Mouse (Mus musculus) liver (tissue): ENCODE results near the gene Dnase1l2.
"Not testable (repeated sequence)": the region's sequence is repeated elsewhere in the genome, so short reads cannot be mapped to it uniquely, and the experiment has no call there.

Source experiments
- DNase-seq: peaks from one replicate; pipeline ENCODE4 v3.0.0-alpha.2; 2020; ENCODE audit warnings: mixed read lengths

Gene Dnase1l2

DNA sequence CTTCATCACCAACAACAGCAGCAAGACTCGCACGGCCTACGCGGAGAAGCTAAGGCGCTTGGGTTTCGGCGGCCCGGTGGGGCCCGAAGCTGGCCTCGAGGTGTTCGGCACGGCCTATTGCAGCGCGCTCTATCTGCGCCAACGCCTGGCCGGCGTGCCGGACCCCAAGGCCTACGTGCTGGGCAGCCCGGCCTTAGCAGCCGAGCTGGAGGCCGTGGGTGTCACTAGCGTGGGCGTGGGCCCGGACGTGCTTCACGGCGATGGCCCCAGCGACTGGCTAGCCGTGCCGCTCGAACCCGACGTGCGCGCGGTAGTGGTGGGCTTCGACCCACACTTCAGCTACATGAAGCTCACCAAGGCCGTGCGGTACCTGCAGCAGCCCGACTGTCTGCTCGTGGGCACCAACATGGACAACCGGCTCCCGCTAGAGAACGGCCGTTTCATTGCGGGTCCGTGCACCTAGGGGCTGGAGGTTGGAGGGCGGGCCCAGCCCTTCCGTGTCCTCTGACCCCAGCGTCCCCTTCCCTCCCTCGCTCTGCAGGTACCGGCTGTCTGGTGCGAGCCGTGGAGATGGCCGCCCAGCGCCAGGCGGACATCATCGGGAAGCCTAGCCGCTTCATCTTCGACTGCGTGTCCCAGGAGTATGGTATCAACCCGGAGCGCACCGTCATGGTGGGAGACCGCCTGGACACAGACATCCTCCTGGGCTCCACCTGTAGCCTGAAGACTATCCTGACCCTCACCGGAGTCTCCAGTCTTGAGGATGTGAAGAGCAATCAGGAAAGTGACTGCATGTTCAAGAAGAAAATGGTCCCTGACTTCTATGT lies 28.0 kb upstream of the Dnase1l2 start:
- peak; percentile 56 for DNase-seq

DNA sequence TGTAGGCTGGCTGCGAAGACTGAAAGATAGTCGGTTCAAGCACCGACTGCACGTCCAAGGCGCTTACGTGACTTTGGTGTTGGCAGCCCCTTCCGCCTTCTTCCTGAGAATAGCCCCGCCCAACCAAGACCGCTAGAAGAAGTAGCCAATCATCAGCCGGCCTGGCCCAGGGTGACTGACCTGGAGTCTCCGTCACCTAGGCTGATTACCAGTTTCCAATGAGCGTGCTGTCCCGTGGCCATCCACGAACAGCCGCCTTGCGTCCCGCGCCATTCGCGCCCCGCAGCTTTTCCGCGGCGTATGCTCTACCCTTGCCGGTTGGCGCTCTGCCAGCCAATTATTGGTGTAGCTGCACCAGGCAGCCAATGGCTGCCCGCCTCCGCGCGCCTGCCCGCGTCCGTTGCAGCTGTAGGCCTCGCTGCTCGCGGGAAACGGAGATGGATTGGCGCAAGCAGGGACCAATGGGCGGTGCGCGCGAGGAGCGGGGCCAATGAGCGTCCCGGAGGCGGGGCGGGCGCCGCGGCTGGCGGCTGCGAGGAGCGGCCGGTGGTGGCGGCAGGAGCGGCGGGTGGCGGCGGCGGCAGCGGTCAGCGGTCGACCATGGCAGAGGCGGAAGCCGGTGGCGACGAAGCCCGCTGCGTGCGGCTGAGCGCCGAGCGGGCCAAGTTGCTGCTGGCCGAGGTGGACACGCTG lies 27.2 kb upstream of the Dnase1l2 start, which contains the start of the genes E4f1 and Pgp:
E4f1 (minus strand) TSS at position 404 of the 693 bp plus-strand sequence.
Pgp (plus strand) TSS at position 483 of the 693 bp plus-strand sequence.
- DNase-seq: peak; percentile 99

DNA sequence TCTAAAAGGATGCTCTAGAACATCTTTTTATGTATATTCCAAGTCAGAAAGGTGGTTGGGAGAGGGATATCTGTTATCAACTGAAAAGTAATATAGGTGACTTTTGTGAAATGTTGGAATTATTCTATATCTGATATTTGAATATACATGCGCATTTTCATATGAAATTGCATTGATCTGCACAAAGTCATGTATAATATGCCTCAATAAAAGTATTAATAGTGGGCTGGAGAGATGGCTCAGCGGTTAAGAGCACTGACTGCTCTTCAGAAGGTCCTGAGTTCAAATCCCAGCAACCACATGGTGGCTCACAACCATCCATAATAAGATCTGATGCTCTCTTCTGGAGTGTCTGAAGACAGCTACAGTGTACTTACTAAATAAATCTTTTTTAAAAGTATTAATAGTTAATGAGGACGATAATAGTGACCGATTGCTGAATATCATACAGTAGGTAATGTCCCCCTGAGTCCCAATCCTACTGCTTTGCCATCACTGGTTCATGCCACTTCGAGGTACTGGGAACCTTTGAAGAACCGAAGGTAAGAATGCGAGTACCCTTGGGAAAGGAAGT lies 26.5 kb upstream of the Dnase1l2 start:
- DNase-seq: no peak

DNA sequence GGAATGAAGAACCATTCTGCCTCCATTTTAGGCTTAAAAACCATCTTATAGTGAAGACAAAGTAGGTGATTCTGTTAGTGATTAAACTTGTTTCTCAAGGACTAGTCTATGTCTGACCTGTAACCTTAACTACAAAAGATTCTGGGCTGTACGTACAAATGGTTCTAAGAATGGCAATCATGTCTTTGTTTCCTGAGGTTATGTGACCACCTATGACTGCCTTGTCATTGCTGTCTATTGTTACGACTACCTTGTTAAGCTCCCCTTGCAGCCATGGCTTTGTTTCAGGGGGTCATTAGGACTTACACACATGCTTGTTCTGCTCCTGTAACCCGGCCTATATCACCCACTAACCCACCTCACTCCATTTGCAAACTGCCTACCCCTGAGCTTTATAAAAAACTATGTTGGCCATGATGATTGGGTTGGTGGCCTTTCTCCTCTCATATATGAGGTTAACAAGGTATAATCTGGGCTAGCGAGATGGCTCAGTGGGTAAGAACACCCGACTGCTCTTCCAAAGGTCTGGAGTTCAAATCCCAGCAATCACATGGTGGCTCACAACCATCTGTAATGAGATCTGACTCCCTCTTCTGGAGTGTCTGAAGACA lies 25.8 kb upstream of the Dnase1l2 start:
- DNase-seq: no peak

DNA sequence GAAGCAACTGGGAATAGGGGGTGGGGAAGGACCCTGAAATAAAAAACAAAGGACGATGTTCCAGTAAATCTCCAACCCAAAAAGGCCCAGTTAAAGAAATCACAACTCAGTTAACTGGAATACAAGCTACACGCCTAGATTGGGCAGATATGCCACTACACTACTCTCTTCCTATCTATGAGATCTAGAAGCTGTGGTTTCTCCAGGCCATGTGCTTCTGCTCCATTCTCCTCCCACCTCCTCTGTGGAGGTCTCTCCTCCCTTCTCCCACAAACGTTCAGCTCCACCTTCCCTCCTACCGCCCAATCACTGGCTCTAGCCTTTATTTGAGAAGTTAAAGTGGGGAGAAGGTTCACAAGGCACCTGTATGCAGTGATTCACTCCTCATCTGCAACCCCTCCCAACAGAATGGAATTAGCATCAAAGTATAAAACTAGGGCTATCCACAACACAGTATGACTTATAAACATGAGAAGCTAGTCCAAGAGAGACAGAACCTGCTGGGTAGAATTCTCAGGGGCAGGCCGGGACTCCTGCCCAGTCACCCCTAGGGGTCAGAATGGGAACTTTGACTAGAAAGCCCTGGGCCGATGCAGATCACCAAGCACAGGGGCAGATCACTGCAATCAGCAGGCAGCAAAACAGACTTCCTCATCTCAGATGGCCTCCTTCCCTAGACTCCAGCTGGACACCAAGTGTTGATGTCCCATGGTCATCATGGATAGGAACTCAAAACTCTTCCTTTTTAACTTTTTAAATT lies 20.6 kb upstream of the Dnase1l2 start:
- DNase-seq: no peak

DNA sequence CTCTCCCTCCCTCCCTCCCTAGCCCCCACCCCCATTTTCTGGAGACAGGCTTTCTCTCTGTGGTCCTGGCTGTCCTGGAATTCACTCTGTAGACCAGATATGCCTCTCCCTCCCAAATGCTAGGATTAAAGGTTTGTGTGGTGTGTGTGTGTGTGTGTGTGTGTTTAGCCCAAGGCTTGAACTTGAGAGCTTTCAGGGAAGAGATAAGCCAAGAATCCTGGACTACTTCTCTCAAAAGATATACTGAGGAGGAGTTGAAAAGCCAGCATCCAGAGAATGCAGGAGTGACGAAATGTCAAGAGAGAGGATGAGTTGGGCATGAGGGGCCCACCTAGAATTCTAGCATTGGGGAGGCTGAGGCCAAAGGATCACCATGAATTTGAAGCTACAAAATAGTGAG lies 20.0 kb upstream of the Dnase1l2 start:
- no peak for DNase-seq

DNA sequence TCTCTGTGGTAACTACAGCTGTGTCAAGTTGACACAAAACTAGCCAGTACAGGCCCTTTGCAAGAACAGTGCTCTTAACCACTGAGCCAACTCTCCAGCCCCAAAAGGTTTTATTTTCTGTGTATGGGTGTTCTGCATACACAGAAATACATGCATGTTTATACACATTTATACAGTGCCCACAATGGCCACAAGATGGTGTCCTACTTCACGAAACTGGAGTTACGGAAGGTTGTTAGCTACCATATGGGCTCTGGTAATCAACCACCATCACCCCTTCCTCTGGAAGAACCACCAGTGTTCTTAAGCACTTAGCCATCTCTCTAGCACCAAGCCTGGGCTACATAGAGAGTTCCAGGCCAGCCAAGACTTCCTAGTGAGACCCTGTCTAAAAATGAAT lies 18.7 kb upstream of the Dnase1l2 start:
- peak; percentile 35 for DNase-seq

DNA sequence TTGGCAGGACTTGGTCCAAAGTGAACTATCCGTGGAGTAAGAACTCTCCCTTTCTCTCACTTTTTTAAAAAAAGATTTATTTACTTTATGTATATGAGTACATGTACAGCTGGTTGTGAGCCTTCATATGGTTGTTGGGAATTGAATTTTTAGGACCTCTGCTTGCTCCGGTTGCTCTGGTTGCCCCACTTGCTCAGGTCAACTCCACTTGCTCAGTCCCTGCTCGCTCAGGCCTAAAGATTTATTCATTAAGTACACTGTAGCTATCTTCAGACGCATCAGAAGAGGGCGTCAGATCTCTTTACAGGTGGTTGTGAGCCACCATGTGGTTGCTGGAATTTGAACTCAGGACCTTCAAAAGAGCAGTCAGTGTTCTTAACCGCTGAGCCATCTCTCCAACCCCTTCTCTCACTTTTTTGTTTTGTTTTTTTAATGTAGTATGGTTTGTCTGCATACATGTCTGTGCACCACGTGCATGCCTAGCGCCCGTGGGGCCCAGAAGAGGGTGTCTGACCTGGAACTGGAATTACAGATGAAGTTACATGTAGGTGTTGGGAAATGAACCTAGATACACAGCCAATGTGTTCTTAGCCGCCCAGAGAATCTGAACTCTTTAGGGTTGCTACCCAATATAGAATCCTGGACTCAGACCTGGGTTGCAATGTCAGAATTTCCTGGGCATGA lies 12.8 kb upstream of the Dnase1l2 start:
- DNase-seq: not testable (repeated sequence)

DNA sequence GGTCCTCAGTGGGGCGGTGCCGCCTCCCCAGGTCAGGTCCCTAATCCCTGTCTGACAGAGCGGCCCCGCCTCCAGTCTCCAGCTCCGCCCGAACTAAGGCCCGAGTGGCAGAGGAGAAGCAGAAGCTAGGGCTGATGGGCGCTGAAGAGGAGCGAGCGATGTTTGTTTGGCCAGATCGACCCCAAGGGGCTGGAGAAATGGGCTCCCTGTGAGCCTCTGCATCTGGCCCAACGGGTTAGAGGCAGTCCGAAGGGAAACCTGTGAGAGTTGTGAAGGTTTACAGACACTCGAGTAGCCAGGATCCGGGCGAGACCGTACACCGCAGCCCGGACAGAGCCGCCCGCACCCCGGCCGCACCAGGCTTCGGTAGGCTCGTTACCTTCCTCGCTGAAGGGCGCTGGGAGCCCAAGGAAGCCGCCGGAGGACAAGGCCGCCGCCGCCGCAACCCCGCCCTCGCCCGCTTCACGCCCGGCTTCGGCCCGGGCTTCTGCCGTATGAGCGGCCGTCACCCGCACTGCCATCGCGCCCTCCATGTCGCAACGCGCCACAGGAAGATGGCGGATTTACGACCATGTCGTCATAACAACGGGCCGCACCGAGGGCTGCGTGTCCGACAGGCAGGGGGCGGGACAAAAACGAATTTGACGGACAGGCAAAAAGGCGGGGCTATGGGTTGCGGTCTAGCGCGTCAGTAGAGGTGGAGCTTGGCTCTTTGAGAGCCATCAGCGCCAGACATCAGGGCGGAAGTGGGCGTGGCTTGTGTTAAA lies 12.0 kb upstream of the Dnase1l2 start:
- peak; percentile 100 for DNase-seq

DNA sequence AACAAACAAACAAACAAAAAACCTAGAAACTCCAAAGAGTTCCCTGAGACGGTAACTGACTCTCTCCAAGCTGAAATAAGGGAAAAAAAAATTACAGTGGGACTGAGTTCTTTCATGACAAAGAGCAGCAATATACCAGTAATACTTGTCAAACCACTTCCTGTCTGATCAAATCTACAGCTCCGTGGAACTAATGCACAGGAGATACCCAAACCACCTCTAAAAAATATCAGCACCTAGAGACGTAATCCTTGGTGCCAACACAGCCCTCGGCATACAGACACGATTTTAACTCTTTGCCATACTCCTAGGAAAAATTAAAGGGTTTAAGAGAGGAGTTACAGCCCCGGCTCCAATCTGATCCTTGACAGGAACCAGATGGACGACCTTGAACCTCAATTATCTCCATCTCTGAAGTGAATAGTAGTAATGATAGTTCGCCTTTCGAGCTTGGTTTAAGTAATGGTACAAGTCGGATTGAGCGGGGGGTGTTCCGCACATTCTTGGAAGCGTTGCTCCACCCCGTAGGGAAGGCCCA lies 11.4 kb upstream of the Dnase1l2 start:
- no peak for DNase-seq

DNA sequence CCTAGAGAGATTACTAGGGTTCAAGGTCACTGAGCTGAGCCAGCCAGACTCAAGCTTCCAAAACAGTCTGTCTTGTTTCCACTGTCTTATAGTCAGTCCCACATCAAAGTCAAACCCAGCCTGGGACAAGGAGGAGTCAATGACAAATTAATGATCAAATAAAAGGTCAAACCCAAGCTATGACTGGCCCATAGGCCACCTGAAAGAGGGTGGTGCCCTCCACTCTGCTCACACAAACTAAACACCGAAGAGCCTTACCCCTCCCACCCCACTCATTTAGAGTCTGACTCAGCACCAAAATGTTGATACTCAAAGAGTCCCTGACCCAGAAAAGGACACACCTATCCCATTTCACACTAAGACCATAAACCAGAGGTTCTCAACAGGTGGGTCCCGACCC lies 10.5 kb upstream of the Dnase1l2 start:
- peak; percentile 49 for DNase-seq

DNA sequence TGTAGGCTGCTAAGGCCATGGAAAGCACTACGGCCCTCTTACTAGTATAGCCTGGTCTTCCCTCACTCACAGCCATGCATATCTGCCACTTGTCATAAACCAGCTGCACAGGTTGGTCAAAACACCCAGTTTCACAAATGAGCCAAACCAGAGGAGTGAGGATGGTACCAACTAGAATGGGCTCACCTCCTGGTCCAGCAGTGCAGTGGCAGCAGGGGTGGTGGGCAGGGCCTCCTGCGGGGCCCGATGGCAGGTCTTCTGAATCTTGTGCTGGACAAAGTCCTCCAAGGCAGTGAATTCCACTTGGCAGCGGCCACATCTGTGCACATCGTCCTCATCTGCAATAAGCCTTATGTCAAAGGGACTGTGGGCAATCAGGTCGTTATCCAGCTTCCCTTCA lies 8.3 kb upstream of the Dnase1l2 start:
- no peak for DNase-seq

DNA sequence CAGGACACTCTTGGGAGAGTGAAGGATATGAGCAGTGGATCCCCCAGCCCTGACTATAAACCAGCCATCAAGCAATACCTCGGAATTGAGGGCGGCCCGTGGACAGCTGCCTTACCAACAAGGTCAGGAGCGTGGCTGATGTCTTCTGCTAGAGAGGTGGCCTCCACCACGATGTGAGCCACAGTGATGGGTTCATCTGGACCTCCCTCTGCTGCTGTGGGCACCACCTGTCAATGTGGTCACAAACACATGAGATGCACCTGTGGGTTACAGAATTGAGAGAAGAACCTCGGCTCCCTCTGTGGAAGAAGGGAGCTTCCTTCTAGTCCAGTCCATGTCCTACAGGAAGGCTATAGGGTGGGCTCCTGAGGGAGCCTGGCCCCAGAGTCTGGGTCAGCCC lies 6.6 kb upstream of the Dnase1l2 start:
- DNase-seq: no peak

DNA sequence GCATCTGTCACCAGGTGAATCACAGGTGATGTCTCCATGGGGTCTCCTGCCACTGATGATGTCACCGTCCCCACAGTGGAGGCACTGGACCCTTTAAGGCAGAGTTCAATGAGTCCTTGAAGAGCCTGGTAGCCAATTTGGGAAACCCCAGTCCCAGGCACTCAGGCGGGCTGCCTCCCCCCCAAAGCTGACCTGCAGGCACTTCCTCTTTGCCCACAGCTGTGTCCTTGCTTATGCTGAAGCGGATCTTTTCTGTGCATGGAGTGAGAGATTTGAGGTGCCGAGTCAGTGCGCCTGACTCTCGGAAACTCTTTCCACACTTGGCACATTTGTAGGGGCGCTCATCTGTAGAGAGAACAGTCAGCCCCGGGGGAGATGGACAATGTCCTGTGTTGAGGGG lies 3.7 kb upstream of the Dnase1l2 start:
- DNase-seq: no peak

DNA sequence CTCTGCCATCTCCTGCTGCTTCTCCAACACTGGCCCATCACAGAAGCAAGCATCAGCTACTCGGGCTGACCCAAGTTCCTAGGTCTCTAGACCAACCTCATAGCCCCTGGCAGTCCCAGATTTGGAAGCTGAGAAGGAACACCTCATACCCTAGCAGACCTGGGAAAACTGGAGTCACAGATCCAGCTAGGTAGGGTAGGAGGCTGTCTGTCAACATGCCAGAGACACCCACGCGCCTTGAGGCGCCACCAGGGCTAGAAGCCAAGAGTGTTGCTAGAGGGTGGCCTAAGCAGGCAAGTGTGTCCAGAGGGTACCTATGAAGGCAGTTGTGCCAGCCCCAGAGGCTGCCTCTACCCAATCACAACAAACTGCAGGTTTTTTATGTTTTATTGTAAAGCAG lies 504 bp upstream of the Dnase1l2 start:
- DNase-seq: no peak

DNA sequence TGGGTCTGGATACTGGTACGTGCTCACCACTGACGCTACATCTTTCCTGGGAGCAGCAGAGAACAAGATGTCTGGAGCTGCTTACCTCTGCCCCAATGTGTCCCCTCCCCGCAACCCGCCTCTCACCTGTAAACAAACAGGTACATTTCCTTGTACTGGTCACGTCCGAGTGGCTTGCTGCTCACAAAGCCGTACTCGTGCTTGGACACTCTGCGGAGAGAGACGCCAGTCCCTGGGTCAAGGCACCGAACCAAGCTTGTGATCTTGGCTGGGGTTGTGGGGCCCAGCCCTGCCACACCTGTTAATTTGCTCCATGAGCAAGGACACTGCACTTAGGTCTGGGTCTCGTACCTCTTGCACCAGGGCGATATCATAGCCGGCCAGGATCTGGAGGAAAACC lies 798 bp downstream of the Dnase1l2 start:
- no peak for DNase-seq

DNA sequence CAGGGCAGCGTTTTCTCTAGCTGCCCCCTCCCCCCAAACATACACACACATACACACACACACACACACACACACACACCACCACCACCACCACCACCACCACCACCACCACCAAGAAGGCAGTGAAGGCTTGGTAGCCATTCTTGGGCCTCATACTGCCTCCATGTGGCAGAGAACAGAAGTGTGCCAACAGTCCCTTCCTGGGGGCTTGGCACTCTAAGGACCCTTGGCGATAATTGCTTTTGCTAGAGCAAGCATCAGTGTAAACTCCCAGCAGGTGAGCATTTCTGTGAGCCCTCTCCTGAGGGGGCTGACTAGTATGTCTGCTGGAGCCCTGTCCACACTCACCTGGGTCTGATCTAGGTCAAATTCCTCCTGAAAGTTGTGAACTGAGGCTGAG lies 1.8 kb downstream of the Dnase1l2 start:
- DNase-seq: no peak

DNA sequence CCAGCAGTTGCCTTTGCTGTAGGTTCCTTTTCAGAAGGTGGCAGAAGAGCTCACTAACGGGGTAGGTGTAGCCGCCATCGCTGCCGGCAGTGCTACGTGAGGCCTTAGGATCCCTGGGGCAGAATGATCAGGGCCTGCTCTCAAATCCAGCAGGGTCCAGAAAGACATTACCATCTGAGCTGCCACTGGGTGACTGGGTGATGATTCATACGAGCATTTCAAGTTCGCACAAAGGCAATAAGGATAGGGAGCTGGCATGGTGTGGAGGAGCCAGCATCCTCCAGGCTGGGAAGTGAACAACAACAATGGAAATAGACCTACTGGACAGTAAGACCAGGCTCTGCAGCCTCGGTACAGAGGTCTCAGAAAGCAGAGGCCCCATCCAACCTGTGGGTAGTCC lies 2.5 kb downstream of the Dnase1l2 start:
- no peak for DNase-seq

DNA sequence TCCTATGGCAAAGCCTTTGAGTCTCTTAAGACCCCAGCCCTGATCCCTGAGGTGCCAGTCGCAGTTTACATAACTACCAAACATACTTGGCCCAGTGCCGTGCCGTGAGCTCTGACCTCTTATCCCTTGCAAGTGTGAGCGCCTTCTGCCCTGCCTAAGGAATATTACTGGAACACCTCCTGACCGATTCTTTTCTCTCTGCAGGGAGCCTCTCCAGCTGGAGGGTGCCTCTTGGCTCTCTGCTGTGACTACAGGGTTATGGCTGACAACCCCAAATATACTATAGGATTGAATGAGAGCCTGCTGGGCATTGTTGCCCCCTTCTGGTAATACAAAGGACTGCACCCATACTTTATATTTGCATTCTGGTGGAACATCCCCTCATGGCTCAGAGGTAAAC lies 5.9 kb downstream of the Dnase1l2 start:
- DNase-seq: peak; percentile 18

DNA sequence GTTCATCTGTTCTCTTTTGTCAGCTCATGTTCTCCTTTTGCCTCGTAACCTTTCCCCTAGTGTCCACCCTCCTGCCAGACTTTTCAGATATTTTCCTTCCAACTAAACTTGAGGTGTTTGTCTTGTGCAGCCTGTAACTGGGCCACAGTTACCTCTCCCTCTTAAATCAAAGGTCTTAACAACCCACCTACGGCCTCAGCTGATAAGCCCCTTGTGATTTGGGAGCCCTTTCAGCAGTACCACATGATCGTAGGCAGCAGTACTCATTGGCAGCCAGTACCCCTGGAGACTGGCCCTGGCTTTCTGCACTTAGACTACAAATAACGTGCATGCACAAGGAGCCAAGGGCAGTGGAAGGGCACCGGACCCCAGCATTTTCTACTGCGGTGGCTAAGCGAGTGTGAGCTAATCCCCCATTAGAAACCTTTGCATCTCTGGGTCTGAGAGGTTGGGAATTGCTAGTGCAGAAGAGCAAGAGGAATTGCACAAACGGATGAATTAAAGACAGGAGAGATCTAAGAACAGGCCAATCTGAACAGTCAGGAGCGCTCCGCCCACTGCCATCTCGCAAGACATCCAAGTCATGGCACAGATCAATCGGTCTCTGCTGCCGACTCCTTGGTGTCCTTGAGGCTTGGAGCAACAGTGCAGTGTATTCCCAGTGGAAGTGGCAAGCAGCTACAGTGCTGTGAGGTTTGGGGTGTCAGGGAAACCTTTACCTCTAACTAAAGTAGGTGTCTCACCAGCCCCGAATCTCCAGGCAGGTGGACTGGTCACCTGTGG lies 13.5 kb downstream of the Dnase1l2 start:
- no peak for DNase-seq
